Mouse (Mus musculus) layer of hippocampus, adult 8-10 months (tissue): Measurements from ENCODE around the gene Glipr1. TPM values are rescaled to one million over a fixed set of nuclear protein-coding genes. Genes with fewer than 3 reads are reported as not detected.

Experiments used
- DNase-seq, 2 experiments: peaks; one replicate each; pipeline ENCODE4 v3.0.0; 2022; ENCODE audit warnings: low spot score in 2 of 2
- total RNA-seq, 4 experiments: library from RNA; stranded (reverse); gene quantifications; 2 replicates each; pipeline ENCODE4 v1.2.4; 2022

Gene Glipr1
- total RNA-seq, 4 experiments from 2014 or later: 2.3 to 4.7 (median 3.5) TPM

DNA sequence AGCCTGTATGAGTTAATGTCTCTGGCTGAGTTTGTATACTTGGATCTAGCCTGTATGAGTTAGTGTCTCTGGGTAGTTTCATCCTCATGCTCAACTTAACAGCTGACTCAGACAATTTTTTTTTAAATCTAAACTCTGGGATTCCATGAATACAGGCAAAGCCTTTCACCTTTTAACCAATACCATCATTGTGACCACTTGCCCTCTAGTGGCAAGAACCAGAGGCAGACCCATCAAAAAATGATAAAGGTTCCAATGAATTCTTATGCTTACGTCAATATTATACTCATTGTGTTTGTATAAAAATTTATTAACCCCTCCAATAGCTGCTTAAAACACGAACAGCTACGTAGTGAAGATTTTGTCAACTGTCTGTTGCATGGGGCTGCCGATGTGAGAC is 36.0 kb downstream of the Glipr1 start:
- no peak for DNase-seq

DNA sequence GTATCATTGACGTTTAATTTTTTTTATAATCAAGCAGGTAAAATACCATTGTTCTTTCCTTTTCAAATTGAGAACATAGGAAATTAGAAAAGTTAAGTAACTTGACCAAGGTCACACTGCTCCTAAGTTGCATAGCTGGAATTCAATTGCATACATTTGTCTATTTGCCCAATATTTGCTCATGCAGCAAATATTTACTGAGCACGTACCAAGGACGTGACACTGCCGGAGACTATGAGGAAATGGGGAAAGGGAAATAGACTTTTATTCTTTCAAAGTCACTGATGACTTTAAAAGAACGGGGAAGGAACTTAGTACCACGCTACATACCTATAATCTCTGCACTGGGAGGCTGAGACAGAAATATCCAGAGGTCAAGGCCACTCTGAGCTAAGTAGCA is 42.0 kb downstream of the Glipr1 start:
- no peak for DNase-seq

DNA sequence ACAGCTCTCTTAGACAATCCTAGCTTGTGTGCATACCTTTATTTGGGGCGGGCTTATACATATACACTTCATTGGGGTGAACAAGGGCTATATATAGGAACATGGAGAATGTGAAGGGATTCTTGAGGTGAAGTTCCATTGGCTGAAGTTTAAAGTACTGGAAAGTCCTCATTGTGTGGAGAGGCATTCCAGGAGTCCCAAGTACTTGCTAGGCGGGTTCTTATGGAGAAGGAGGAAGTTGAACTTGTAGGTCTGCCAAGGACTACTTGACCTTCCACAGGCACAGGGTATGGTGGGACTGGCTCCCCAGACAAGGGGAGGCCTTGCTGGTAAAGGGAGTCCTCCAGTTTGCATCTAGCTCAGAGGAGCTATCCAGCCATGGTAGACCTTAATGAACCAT is 43.1 kb downstream of the Glipr1 start:
- no peak for DNase-seq

- no peak for DNase-seq
Measured at GRCm38 (mm10) chr10:111958046-111958421, 44.4 kb downstream of the Glipr1 start.

- DNase-seq: peak; percentile 51 to 70
Measured at GRCm38 (mm10) chr10:111957271-111958045, 45.0 kb downstream of the Glipr1 start.

DNA sequence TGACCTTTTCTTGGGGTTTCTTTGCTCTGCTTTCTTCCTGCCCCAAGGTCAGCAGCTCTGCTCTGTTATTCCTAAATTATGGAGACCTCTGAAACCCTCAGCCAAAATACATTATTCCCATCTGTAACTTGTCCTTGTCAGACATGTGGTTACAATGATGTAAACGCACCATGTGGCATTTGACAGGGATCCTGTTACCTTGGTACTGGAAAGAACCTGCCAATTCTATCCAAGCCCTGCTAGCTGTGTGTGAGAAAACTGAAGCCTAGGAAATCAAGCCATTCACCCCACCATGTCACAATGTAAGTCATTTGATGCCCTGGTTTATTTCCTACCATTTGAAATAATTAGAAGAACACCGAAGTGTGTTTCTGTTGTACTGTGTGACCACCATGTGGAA is 46.6 kb downstream of the Glipr1 start:
- no peak for DNase-seq

DNA sequence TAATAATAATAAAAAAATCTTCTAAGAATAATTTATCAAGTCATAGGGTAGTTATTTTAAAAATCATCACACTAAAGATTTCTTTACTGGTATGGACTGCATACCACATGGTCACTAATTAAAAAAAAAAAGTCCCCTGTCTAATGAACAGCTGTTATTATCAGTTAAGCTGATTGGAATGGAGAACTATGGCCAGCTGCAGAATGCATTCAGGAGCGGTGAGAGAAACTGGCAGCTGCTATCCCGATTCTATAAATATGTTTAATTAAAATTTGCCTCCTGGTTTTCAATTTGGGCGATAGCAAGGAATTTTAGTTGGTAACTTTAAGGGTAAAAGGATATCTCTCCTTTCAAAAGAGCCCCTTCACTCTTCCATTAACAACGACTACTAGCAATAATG is 53.4 kb downstream of the Glipr1 start:
- DNase-seq: no peak

DNA sequence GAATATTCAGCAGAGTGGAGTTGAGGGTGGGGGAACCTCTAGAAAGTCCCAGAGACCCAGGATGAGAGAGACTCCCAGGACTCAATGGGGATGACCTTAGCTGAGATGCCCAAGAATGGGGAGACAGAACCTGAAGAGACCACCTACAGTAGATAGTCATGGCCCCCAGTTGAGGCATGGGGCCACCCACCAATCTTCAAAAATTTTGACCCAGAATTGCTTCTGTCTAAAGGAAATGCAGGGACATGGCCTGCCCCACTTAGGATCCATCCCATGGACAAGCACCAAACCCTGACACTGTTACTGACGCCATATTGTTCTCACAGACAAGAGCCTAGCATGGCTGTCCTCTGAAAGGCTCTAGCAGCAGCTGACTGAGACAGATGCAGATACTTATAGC is 54.4 kb downstream of the Glipr1 start:
- DNase-seq: no peak

DNA sequence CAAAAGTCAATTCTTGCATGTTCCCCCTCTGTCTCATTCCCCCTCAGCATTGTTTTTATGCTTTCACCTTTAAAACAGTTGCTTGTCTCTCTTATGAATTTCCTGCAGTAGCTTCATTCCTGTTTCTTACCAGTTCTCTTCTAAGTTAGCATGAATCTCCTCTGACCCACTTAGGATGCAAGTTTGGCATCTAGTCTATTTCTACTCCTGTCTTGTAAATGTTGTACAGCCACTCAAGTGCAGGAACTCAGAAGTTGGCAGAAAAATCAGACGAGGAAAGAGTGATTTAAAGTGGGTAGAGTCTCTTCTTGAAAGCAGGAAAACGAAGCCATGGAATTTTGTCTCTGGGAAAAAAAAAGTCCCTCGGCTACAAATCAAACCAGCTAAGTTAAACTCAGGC is 56.9 kb downstream of the Glipr1 start:
- DNase-seq: no peak

- DNase-seq: no peak
Measured at GRCm38 (mm10) chr10:111943026-111943425, 59.4 kb downstream of the Glipr1 start.

- no peak for DNase-seq
Measured at GRCm38 (mm10) chr10:111937146-111937534, 65.3 kb downstream of the Glipr1 start.

DNA sequence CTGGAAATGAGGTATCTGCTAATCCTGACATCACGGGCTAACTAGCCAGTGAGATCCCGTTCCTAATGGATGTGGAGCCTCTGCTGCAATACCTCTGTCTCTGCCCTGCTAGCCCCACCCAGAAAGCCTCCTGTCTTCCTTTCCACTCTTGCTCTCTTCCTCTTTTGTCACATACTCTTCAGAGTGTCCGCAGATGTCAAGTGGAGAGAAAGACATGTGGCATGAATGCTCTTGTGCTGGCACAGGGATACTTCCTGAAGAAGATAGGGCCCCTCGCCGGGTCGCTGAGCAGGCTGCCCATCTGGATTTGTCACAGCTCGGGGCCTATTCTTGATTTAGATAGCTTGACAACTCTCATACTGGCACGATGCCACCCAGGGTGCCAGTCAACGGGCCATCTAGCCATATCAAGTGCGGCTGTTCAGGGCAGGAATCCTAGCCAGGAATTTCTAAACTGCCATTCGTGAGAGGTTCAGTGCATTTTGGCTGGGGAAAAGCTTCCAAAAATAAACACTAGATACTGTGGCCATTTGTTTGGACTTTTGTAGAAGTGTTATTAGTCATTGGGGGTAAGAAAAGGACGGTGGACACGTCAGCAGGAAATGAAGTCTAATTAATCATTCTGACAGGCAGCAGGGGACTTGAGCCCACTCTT is 65.8 kb downstream of the Glipr1 start:
- no peak for DNase-seq

- no peak for DNase-seq
Measured at GRCm38 (mm10) chr10:111936021-111936420, 66.4 kb downstream of the Glipr1 start.

Other genes with a start within 250 kb of the Glipr1 start
- 10 to 100 TPM; 36.2 to 39.6 (median 37.4) TPM for gene Krr1, start 30.0 kb downstream of the Glipr1 start, total RNA-seq
- gene Glipr1l1, start 57.6 kb upstream of the Glipr1 start, total RNA-seq: not detected
- not detected for gene Glipr1l2, start 80.7 kb upstream of the Glipr1 start, total RNA-seq
- not detected for gene Glipr1l3, start 157.7 kb upstream of the Glipr1 start, total RNA-seq
- gene Caps2, start 161.0 kb upstream of the Glipr1 start, total RNA-seq: under 1 TPM; 0.16 to 0.31 (median 0.19) TPM